10 mouse cellular contexts compared by ENCODE assay signal in genomic region chr6:35256691-35257090, GRCm38 (mm10). TPM values are rescaled to one million over a fixed set of nuclear protein-coding genes. Genes with fewer than 3 reads are reported as not detected.
DNase-seq lines count a peak whose midpoint lies in the region; ATAC-seq lines count a peak whose summit lies in the region.
"Had no signal": no experiment of that assay in that cellular context is flagged by ENCODE, and none has a peak within 500 bp of the region (broad histone marks: within the 10 kb centered on the region; RNA-seq: fewer than 3 reads in every experiment).

No protein-coding gene starts in this region.

- WGBS in embryonic facial prominence, embryonic 14.5 days: 73% methylated on average over 7 of the region's 7 CpGs
- 92% methylated on average over 7 of the region's 7 CpGs for WGBS in embryonic facial prominence, embryonic 10.5 days

- ATAC-seq in embryonic facial prominence, embryonic 14.5 days (ENCODE audit: low read depth): no peak

- no peak overlapping the region for H3K27ac ChIP-seq in embryonic facial prominence, embryonic 14.5 days (replicated peaks; ENCODE audit: low read depth, low read length)
- no peak overlapping the region for H3K27ac ChIP-seq in embryonic facial prominence, embryonic 10.5 days (replicated peaks)
- H3K27ac ChIP-seq: embryonic facial prominence, embryonic 13.5 days had no signal

- H3K9me3 ChIP-seq in embryonic facial prominence, embryonic 14.5 days (ENCODE audit: control insufficient read depth, low read length): no peaks in the 10 kb centered on the region
- no peaks in the 10 kb centered on the region for H3K9me3 ChIP-seq in embryonic facial prominence, embryonic 10.5 days
- H3K9me3 ChIP-seq: embryonic facial prominence, embryonic 13.5 days; limb, embryonic 15.5 days had no signal

- H3K27me3 ChIP-seq in embryonic facial prominence, embryonic 14.5 days (replicated peaks; ENCODE audit: control insufficient read depth, insufficient read depth, low read length): no peaks in the 10 kb centered on the region
- H3K27me3 ChIP-seq in embryonic facial prominence, embryonic 10.5 days (replicated peaks; ENCODE audit: low read depth, poor library complexity, severe bottlenecking): no peaks in the 10 kb centered on the region
- H3K27me3 ChIP-seq: embryonic facial prominence, embryonic 13.5 days; limb, embryonic 15.5 days had no signal

- H3K4me1 ChIP-seq in embryonic facial prominence, embryonic 14.5 days (ENCODE audit: control insufficient read depth, insufficient read depth, low read length): peaks cover 53% of the 10 kb centered on the region
- H3K4me1 ChIP-seq in embryonic facial prominence, embryonic 10.5 days: peaks cover 36% of the 10 kb centered on the region

- DNase-seq in embryonic facial prominence, embryonic 14.5 days (ENCODE audit: low spot score): peak; percentile 53
- no peak for DNase-seq in embryonic facial prominence, embryonic 10.5 days (ENCODE audit: low spot score)
- peak; percentile 76 for DNase-seq in MN1 (ENCODE audit: low spot score)
- peak; percentile 41 for DNase-seq in gastrocnemius, postnatal 14 days
- DNase-seq in kidney, postnatal 14 days: peak; percentile 63
- DNase-seq in right cerebral cortex, adult 2 months (ENCODE audit: low spot score in 2 of 2): peak; percentile 58 to 59
- DNase-seq in cerebellum, adult 8-10 months: no peak
- DNase-seq in thymus, postnatal 10 days (ENCODE audit: low spot score in 2 of 2): no peak

- H3K9ac ChIP-seq in embryonic facial prominence, embryonic 14.5 days (ENCODE audit: low read depth, low read length): no peak overlapping the region
- H3K9ac ChIP-seq: embryonic facial prominence, embryonic 13.5 days; limb, embryonic 15.5 days had no signal

- intact Hi-C loops in gastrocnemius, postnatal 14 days (cut with DNase I; ENCODE audit: low total_unique reads): loop anchor here (10.0 kb wide), 1 partner anchor 118 kb away; no protein-coding TSS in a partner anchor

- no peak overlapping the region for H3K4me3 ChIP-seq in embryonic facial prominence, embryonic 14.5 days (ENCODE audit: low read depth, low read length)
- H3K4me3 ChIP-seq in embryonic facial prominence, embryonic 10.5 days: no peak overlapping the region
- H3K4me3 ChIP-seq: embryonic facial prominence, embryonic 13.5 days; limb, embryonic 15.5 days had no signal

- peaks cover 11% of the 10 kb centered on the region; the same call in 1 of the 2 replicates for H3K36me3 ChIP-seq in embryonic facial prominence, embryonic 14.5 days (ENCODE audit: control insufficient read depth, insufficient read depth, low read length)
- H3K36me3 ChIP-seq in embryonic facial prominence, embryonic 10.5 days (replicated peaks): peaks cover 17% of the 10 kb centered on the region

- peak overlapping the region; percentile 33 for H3K4me2 ChIP-seq in embryonic facial prominence, embryonic 14.5 days (ENCODE audit: low read depth, low read length)
- H3K4me2 ChIP-seq: limb, embryonic 15.5 days had no signal

RNA-seq across cellular contexts. Expression of gene Slc13a4, which starts 51.2 kb away (rescaled TPM):
- 2.5 and 3.0 TPM in 2 replicates for polyA plus RNA-seq in embryonic facial prominence, embryonic 14.5 days (2014; fragmentation: Nextera tagmentation; extraction: Ambion mirVana)
- polyA plus RNA-seq in embryonic facial prominence, embryonic 10.5 days (2016; fragmentation: Nextera tagmentation; extraction: Ambion mirVana): 0.50 and 0.57 TPM in 2 replicates
- under 1 TPM; 0.11 to 0.35 TPM for total RNA-seq in gastrocnemius, postnatal 14 days (2021)

Comparison
In these comparisons a context has a peak if more than half of its experiments do, and no peak if none do; other contexts are left out.
1. DNase-seq: peak in embryonic facial prominence, embryonic 14.5 days (single experiment), MN1 (single experiment), gastrocnemius, postnatal 14 days (single experiment), kidney, postnatal 14 days (single experiment) and right cerebral cortex, adult 2 months (2 of 2); none in embryonic facial prominence, embryonic 10.5 days (single experiment), cerebellum, adult 8-10 months (single experiment) and thymus, postnatal 10 days (0 of 2).